Mouse (Mus musculus) NIH3T3 (cell line): ENCODE results near the gene Aim2.
"Not testable (repeated sequence)": the region's sequence is repeated elsewhere in the genome, so short reads cannot be mapped to it uniquely, and the experiment has no call there.

Source experiments
- DNase-seq: peaks from one replicate; pipeline ENCODE4 v3.0.0-alpha.2; 2012; ENCODE audit warnings: low read depth

Gene Aim2

GRCm38 (mm10) chr1:173350372-173350957 is at the start of gene Aim2:
TSS of gene Aim2 (plus strand) at chr1:173350879.
- no peak for DNase-seq

- DNase-seq, result not testable (repeated sequence)
These were observed 47.9 kb upstream of the Aim2 start for GRCm38 (mm10) chr1:173302795-173303194.

- not testable (repeated sequence) for DNase-seq
These were observed 37.1 kb upstream of the Aim2 start for GRCm38 (mm10) chr1:173313535-173314050.

- DNase-seq, result no peak
These were observed 35.0 kb upstream of the Aim2 start for GRCm38 (mm10) chr1:173315725-173316124.

GRCm38 (mm10) chr1:173317925-173318477 is 32.7 kb upstream of the Aim2 start:
- DNase-seq, result no peak

GRCm38 (mm10) chr1:173321593-173322248 is 29.0 kb upstream of the Aim2 start:
- no peak for DNase-seq

GRCm38 (mm10) chr1:173322249-173322627 is 28.4 kb upstream of the Aim2 start:
- DNase-seq, result no peak

- peak; percentile 53 for DNase-seq
These were observed 26.7 kb upstream of the Aim2 start for GRCm38 (mm10) chr1:173323839-173324585.

GRCm38 (mm10) chr1:173324961-173325360 is 25.7 kb upstream of the Aim2 start:
- no peak for DNase-seq

GRCm38 (mm10) chr1:173325395-173325794 is 25.3 kb upstream of the Aim2 start:
- no peak for DNase-seq

GRCm38 (mm10) chr1:173326552-173326951 is 24.1 kb upstream of the Aim2 start:
- no peak for DNase-seq

GRCm38 (mm10) chr1:173328446-173328845 is 22.2 kb upstream of the Aim2 start:
- no peak for DNase-seq

- DNase-seq, result no peak
These were observed 21.5 kb upstream of the Aim2 start for GRCm38 (mm10) chr1:173329185-173329584.

GRCm38 (mm10) chr1:173329743-173330142 is 20.9 kb upstream of the Aim2 start:
- DNase-seq, result no peak

GRCm38 (mm10) chr1:173332418-173332817 is 18.3 kb upstream of the Aim2 start:
- no peak for DNase-seq

- no peak for DNase-seq
These were observed 17.1 kb upstream of the Aim2 start, which contains the start of gene Ackr1 for GRCm38 (mm10) chr1:173333312-173334253. TSS of gene Ackr1 (minus strand) at chr1:173333750.

GRCm38 (mm10) chr1:173335903-173336302 is 14.8 kb upstream of the Aim2 start:
- DNase-seq, result no peak

- DNase-seq, result no peak
These were observed 13.7 kb upstream of the Aim2 start for GRCm38 (mm10) chr1:173337008-173337407.

- peak; percentile 36 for DNase-seq
These were observed 11.1 kb upstream of the Aim2 start for GRCm38 (mm10) chr1:173339543-173339942.

- no peak for DNase-seq
These were observed 8.3 kb upstream of the Aim2 start for GRCm38 (mm10) chr1:173342425-173342824.

GRCm38 (mm10) chr1:173343934-173344333 is 6.7 kb upstream of the Aim2 start:
- no peak for DNase-seq
